Mouse (Mus musculus) cerebellum, adult 2 months (tissue): ENCODE results near the gene Ercc6.

Experiments
- CTCF ChIP-seq: fragments of 200-500 bp; IDR thresholded peaks from 2 replicates; pipeline ENCODE4 v1.5.1; 2011; ENCODE audit warnings: low read depth, mild to moderate bottlenecking, control low read depth, low read length, moderate library complexity, borderline replicate concordance; ENCODE audit not compliant: insufficient read depth
- POLR2A ChIP-seq: fragments of 200-500 bp; IDR thresholded peaks from 2 replicates; pipeline ENCODE4 v1.6.1; 2011; ENCODE audit warnings: low read length, control low read depth, borderline replicate concordance; ENCODE audit not compliant: insufficient read depth

DNA sequence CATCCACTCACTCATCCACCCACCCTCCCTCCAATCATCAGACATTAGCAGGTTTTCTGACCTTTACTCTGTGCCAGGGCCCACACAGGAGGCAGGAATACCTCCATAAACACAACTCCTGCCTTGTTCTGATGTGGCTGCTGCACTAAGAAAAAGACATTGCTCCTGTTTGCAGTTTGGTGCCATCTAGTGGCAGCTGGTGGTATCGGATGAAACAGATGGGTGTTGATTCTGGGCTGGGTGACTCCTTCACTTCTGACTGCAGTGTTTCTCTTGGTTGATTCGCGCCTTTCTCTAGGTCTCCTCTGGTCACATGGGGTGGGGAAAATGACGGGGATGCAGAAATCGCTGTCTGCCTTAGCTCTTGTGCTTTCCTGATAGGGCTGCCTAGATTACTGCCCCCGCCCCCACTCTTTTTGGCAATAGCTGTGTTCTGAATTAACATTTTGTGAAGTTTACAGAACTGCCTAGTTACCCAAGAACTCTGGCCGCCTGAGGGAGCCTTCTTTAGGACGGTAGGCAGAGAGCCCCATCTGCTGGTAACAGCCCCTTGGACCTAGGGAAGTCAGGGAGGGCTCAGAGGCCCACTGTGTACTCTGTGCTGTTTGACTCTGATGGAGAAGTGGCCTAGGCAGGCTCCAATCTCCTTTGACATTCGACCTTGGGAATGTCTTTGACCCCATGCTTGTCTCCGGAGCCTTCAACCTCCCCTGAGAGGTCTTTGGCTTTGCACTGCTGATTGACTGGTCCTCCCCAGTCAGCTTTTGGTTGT is 73.9 kb downstream of the Ercc6 start:
- TF ChIP-seq POLR2A: no peak
- TF ChIP-seq CTCF: peak; percentile 76
